Mouse (Mus musculus) midbrain, embryonic 14.5 days (tissue): ENCODE data around the gene Gmpr. TPM values are rescaled to one million over a fixed set of nuclear protein-coding genes. Genes with fewer than 3 reads are reported as not detected.

Experiments used
- ATAC-seq: fragments of 200-750 bp; cut with Nextera tagmentation; 2 replicates; pipeline ENCODE4 v1.8.0; 2017; ENCODE audit warnings: moderate number of reproducible peaks, moderate library complexity; ENCODE audit not compliant: low FRiP score, low TSS enrichment
- DNase-seq: peaks from one replicate; pipeline ENCODE4 v3.0.0-alpha.2; 2015
- H3K27ac ChIP-seq: fragments of 300-500 bp; sonication (generic); replicated peaks from 2 replicates; pipeline ENCODE4 v1.5.1; 2014; ENCODE audit warnings: mild to moderate bottlenecking, low read depth, low read length, moderate library complexity
- H3K27me3 ChIP-seq: fragments of 300-500 bp; sonication (generic); 2 replicates; pipeline ENCODE4 v1.6.1; 2014; ENCODE audit warnings: low read length, control low read depth, mixed read lengths; ENCODE audit not compliant: control insufficient read depth, insufficient read depth
- H3K36me3 ChIP-seq: fragments of 300-500 bp; sonication (generic); 2 replicates; pipeline ENCODE4 v1.6.1; 2014; ENCODE audit warnings: low read length, control low read depth; ENCODE audit not compliant: control insufficient read depth, insufficient read depth
- H3K4me1 ChIP-seq: fragments of 300-500 bp; sonication (generic); 2 replicates; pipeline ENCODE4 v1.6.1; 2014; ENCODE audit warnings: mild to moderate bottlenecking, antibody characterized with exemption, low read length, control low read depth; ENCODE audit not compliant: control insufficient read depth, insufficient read depth
- H3K4me2 ChIP-seq: fragments of 300-500 bp; sonication (generic); 2 replicates; pipeline ENCODE4 v1.6.1; 2014; ENCODE audit warnings: mild to moderate bottlenecking, low read length, moderate library complexity
- H3K4me3 ChIP-seq: fragments of 300-500 bp; sonication (generic); replicated peaks from 2 replicates; pipeline ENCODE4 v1.5.1; 2014; ENCODE audit warnings: low read depth, low read length
- H3K9ac ChIP-seq: fragments of 300-500 bp; sonication (generic); replicated peaks from 2 replicates; pipeline ENCODE4 v1.6.1; 2014; ENCODE audit warnings: mild to moderate bottlenecking, low read length, moderate library complexity
- H3K9me3 ChIP-seq: fragments of 300-500 bp; sonication (generic); 2 replicates; pipeline ENCODE4 v1.6.1; 2016; ENCODE audit warnings: low read length, control low read depth, mixed read lengths; ENCODE audit not compliant: control insufficient read depth
- WGBS: fragments of 180-500 bp; shearing (Covaris S2); extraction: QIAGEN DNeasy Blood & Tissue Kit; methylation state at CpG from one replicate; pipeline ENCODE4 v1.1.7; 2014; 5-methylcytosine and 5-hydroxymethylcytosine counted together
- polyA plus RNA-seq: library from polyadenylated mRNA; unstranded; fragments of >200 nt; fragmentation: Nextera tagmentation; extraction: Ambion mirVana; gene quantifications from 2 replicates; pipeline ENCODE4 v1.2.1, GENCODE M21; 2014

The Gmpr gene
- polyA plus RNA-seq, 1 experiment from 2014 or later = 26.1 TPM

GRCm38 (mm10) chr13:45527232-45527964, 20.2 kb downstream of the Gmpr start:
- DNase-seq (no peak), ATAC-seq (no peak)
- Histone ChIP-seq H3K36me3 (no peaks in the 10 kb centered on the region), H3K4me1 (peaks cover 5% of the 10 kb centered on the region; the same call in 1 of the 2 replicates), H3K27me3 (no peaks in the 10 kb centered on the region), H3K4me2 (no peak overlapping the region), H3K27ac (no peak overlapping the region), H3K4me3 (no peak overlapping the region), H3K9ac (no peak overlapping the region), H3K9me3 (no peaks in the 10 kb centered on the region)
- 96% methylated on average over 11 of the region's 11 CpGs for WGBS

- WGBS = 86% methylated on average over 4 of the region's 4 CpGs
- H3K9ac ChIP-seq = no peak overlapping the region
- H3K4me2 ChIP-seq = no peak overlapping the region
- ATAC-seq = no peak
- H3K36me3 ChIP-seq = no peaks in the 10 kb centered on the region
- H3K27ac ChIP-seq = no peak overlapping the region
- H3K4me1 ChIP-seq = peaks cover 5% of the 10 kb centered on the region; the same call in 1 of the 2 replicates
- H3K4me3 ChIP-seq = no peak overlapping the region
- no peaks in the 10 kb centered on the region for H3K27me3 ChIP-seq
- DNase-seq = no peak
- H3K9me3 ChIP-seq = no peaks in the 10 kb centered on the region
These were observed 21.5 kb downstream of the Gmpr start for GRCm38 (mm10) chr13:45528787-45529186.

GRCm38 (mm10) chr13:45530754-45531153, 23.5 kb downstream of the Gmpr start:
- no peak for ATAC-seq
- no peak overlapping the region for H3K4me3 ChIP-seq
- no peak for DNase-seq
- H3K27me3 ChIP-seq = no peaks in the 10 kb centered on the region
- WGBS = 28% methylated on average over 6 of the region's 6 CpGs
- no peaks in the 10 kb centered on the region for H3K36me3 ChIP-seq
- no peak overlapping the region for H3K4me2 ChIP-seq
- H3K27ac ChIP-seq = no peak overlapping the region
- H3K9ac ChIP-seq = no peak overlapping the region
- peaks cover 5% of the 10 kb centered on the region; the same call in 1 of the 2 replicates for H3K4me1 ChIP-seq
- no peaks in the 10 kb centered on the region for H3K9me3 ChIP-seq

- H3K27ac ChIP-seq = no peak overlapping the region
- H3K4me2 ChIP-seq = no peak overlapping the region
- DNase-seq (no peak), ATAC-seq (no peak)
- no peaks in the 10 kb centered on the region for H3K4me1 ChIP-seq
- H3K27me3 ChIP-seq = no peaks in the 10 kb centered on the region
- H3K9ac ChIP-seq = no peak overlapping the region
- 87% methylated on average over 9 of the region's 9 CpGs for WGBS
- no peaks in the 10 kb centered on the region for H3K9me3 ChIP-seq
- no peak overlapping the region for H3K4me3 ChIP-seq
- H3K36me3 ChIP-seq = no peaks in the 10 kb centered on the region
These were observed 28.6 kb downstream of the Gmpr start for GRCm38 (mm10) chr13:45535731-45536453.

GRCm38 (mm10) chr13:45537110-45537509, 29.9 kb downstream of the Gmpr start:
- WGBS = 84% methylated on average over 9 of the region's 9 CpGs
- no peak for ATAC-seq

GRCm38 (mm10) chr13:45538091-45538490, 30.8 kb downstream of the Gmpr start:
- H3K9me3 ChIP-seq = no peaks in the 10 kb centered on the region
- no peak for ATAC-seq
- H3K4me3 ChIP-seq = no peak overlapping the region
- WGBS = 86% methylated on average over 9 of the region's 9 CpGs
- H3K4me1 ChIP-seq = no peaks in the 10 kb centered on the region
- no peak overlapping the region for H3K4me2 ChIP-seq
- no peak for DNase-seq
- H3K27ac ChIP-seq = no peak overlapping the region
- H3K36me3 ChIP-seq = no peaks in the 10 kb centered on the region
- no peaks in the 10 kb centered on the region for H3K27me3 ChIP-seq
- H3K9ac ChIP-seq = no peak overlapping the region

More at GRCm38 (mm10) chr13:45537110-45537509, 29.9 kb downstream of the Gmpr start:
- no peak overlapping the region for H3K4me2 ChIP-seq
- no peak overlapping the region for H3K27ac ChIP-seq
- no peaks in the 10 kb centered on the region for H3K36me3 ChIP-seq
- H3K4me3 ChIP-seq = no peak overlapping the region
- H3K9me3 ChIP-seq = no peaks in the 10 kb centered on the region
- H3K9ac ChIP-seq = no peak overlapping the region
- H3K4me1 ChIP-seq = no peaks in the 10 kb centered on the region
- no peaks in the 10 kb centered on the region for H3K27me3 ChIP-seq
- no peak for DNase-seq

- Histone ChIP-seq H3K4me1 (no peaks in the 10 kb centered on the region), H3K9me3 (no peaks in the 10 kb centered on the region), H3K36me3 (no peaks in the 10 kb centered on the region), H3K9ac (peak overlapping the region; percentile 47), H3K27me3 (no peaks in the 10 kb centered on the region), H3K4me2 (peak overlapping the region; percentile 63), H3K27ac (peak overlapping the region; percentile 77), H3K4me3 (peak overlapping the region; percentile 35)
- peak; percentile 89 for ATAC-seq
- peak; percentile 94 for DNase-seq
- 30% methylated on average over 10 of the region's 10 CpGs for WGBS
These were observed 31.4 kb downstream of the Gmpr start for GRCm38 (mm10) chr13:45538532-45539204.

- Histone ChIP-seq H3K27me3 (no peaks in the 10 kb centered on the region), H3K4me3 (peak overlapping the region; percentile 35), H3K36me3 (no peaks in the 10 kb centered on the region), H3K9me3 (no peaks in the 10 kb centered on the region), H3K27ac (peak overlapping the region; percentile 77), H3K9ac (peak overlapping the region; percentile 47), H3K4me2 (peak overlapping the region; percentile 63), H3K4me1 (no peaks in the 10 kb centered on the region)
- ATAC-seq = peak; percentile 89
- peak; percentile 93 for DNase-seq
- WGBS = 5% methylated on average over 10 of the region's 10 CpGs
These were observed 31.9 kb downstream of the Gmpr start for GRCm38 (mm10) chr13:45539205-45539568.
